Mouse (Mus musculus) midbrain, embryonic 11.5 days (tissue): ENCODE measurements around the gene Meox1. TPM values are rescaled to one million over a fixed set of nuclear protein-coding genes. Genes with fewer than 3 reads are reported as not detected.

Source experiments
- ATAC-seq: fragments of 200-750 bp; cut with Nextera tagmentation; 2 replicates; pipeline ENCODE4 v1.8.0; 2017; ENCODE audit warnings: moderate TSS enrichment, moderate library complexity; ENCODE audit not compliant: low FRiP score
- DNase-seq: peaks from one replicate; pipeline ENCODE4 v3.0.0; 2015; ENCODE audit warnings: low spot score; ENCODE audit errors: missing footprints
- H3K27ac ChIP-seq: fragments of 300-500 bp; sonication (generic); 2 replicates; pipeline ENCODE4 v1.5.1; 2014; ENCODE audit warnings: low read depth, low read length
- H3K27me3 ChIP-seq: fragments of 300-500 bp; sonication (generic); 2 replicates; pipeline ENCODE4 v1.6.1; 2014; ENCODE audit warnings: mild to moderate bottlenecking, low read length, moderate library complexity, mixed read lengths; ENCODE audit not compliant: control insufficient read depth, insufficient read depth
- H3K36me3 ChIP-seq: fragments of 300-500 bp; sonication (generic); 2 replicates; pipeline ENCODE4 v1.6.1; 2014; ENCODE audit warnings: mild to moderate bottlenecking, low read length, moderate library complexity, mixed read lengths; ENCODE audit not compliant: control insufficient read depth, insufficient read depth
- H3K4me1 ChIP-seq: fragments of 300-500 bp; sonication (generic); 2 replicates; pipeline ENCODE4 v1.6.1; 2014; ENCODE audit warnings: low read length; ENCODE audit not compliant: control insufficient read depth, insufficient read depth
- H3K4me2 ChIP-seq: fragments of 300-500 bp; sonication (generic); 2 replicates; pipeline ENCODE4 v1.6.1; 2014; ENCODE audit warnings: mild to moderate bottlenecking, moderate library complexity
- H3K4me3 ChIP-seq: fragments of 300-500 bp; sonication (generic); 2 replicates; pipeline ENCODE4 v1.5.1; 2014; ENCODE audit warnings: low read depth, low read length
- H3K9ac ChIP-seq: fragments of 300-500 bp; sonication (generic); 2 replicates; pipeline ENCODE4 v1.6.1; 2014; ENCODE audit warnings: low read length
- H3K9me3 ChIP-seq: fragments of 300-500 bp; sonication (generic); 2 replicates; pipeline ENCODE4 v1.6.1; 2016; ENCODE audit warnings: low read length; ENCODE audit not compliant: control insufficient read depth
- WGBS: fragments of 180-500 bp; shearing (Covaris S2); extraction: QIAGEN DNeasy Blood & Tissue Kit; methylation state at CpG from one replicate; pipeline ENCODE4 v1.1.7; 2014; 5-methylcytosine and 5-hydroxymethylcytosine counted together
- polyA plus RNA-seq: library from polyadenylated mRNA; unstranded; fragments of >200 nt; fragmentation: Nextera tagmentation; extraction: Ambion mirVana; gene quantifications from 2 replicates; pipeline ENCODE4 v1.2.1, GENCODE M21; 2014

Meox1 gene
- polyA plus RNA-seq, 1 experiment from 2014 or later: 0.29 TPM

- WGBS: 68% methylated on average over 5 of the region's 5 CpGs
- Histone ChIP-seq H3K9me3 (no peaks in the 10 kb centered on the region), H3K27ac (no peak overlapping the region), H3K36me3 (no peaks in the 10 kb centered on the region), H3K27me3 (no peaks in the 10 kb centered on the region), H3K4me1 (peaks cover 10% of the 10 kb centered on the region), H3K9ac (no peak overlapping the region), H3K4me2 (no peak overlapping the region), H3K4me3 (no peak overlapping the region)
- DNase-seq (no peak), ATAC-seq (no peak)
These were observed 19.2 kb downstream of the Meox1 start for GRCm38 (mm10) chr11:101874978-101875377.

- peaks cover 6% of the 10 kb centered on the region for H3K4me1 ChIP-seq
- WGBS: 81% methylated on average over 8 of the region's 8 CpGs
- ATAC-seq: no peak
These were observed 20.3 kb downstream of the Meox1 start for GRCm38 (mm10) chr11:101873909-101874308.

GRCm38 (mm10) chr11:101871435-101871834, 22.7 kb downstream of the Meox1 start:
- Histone ChIP-seq H3K9me3 (no peaks in the 10 kb centered on the region), H3K27me3 (no peaks in the 10 kb centered on the region), H3K4me1 (no peaks in the 10 kb centered on the region), H3K36me3 (no peaks in the 10 kb centered on the region), H3K9ac (no peak overlapping the region), H3K27ac (no peak overlapping the region), H3K4me2 (no peak overlapping the region), H3K4me3 (no peak overlapping the region)
- DNase-seq (no peak), ATAC-seq (no peak)
- WGBS: 63% methylated on average over 6 of the region's 6 CpGs

More at GRCm38 (mm10) chr11:101873909-101874308, 20.3 kb downstream of the Meox1 start:
- Histone ChIP-seq H3K27ac (no peak overlapping the region), H3K4me2 (no peak overlapping the region), H3K9me3 (no peaks in the 10 kb centered on the region), H3K27me3 (no peaks in the 10 kb centered on the region), H3K9ac (no peak overlapping the region), H3K36me3 (no peaks in the 10 kb centered on the region), H3K4me3 (no peak overlapping the region)
- DNase-seq: no peak

- WGBS: 74% methylated on average over 18 of the region's 18 CpGs
- H3K36me3 ChIP-seq: no peaks in the 10 kb centered on the region
- no peak overlapping the region for H3K4me3 ChIP-seq
- DNase-seq (no peak), ATAC-seq (no peak)
- no peak overlapping the region for H3K4me2 ChIP-seq
- H3K27ac ChIP-seq: no peak overlapping the region
- no peaks in the 10 kb centered on the region for H3K4me1 ChIP-seq
- H3K27me3 ChIP-seq: no peaks in the 10 kb centered on the region
- no peaks in the 10 kb centered on the region for H3K9me3 ChIP-seq
- no peak overlapping the region for H3K9ac ChIP-seq
These were observed 24.0 kb downstream of the Meox1 start for GRCm38 (mm10) chr11:101870067-101870765.

- Histone ChIP-seq H3K27me3 (no peaks in the 10 kb centered on the region), H3K4me2 (no peak overlapping the region), H3K9ac (no peak overlapping the region), H3K4me3 (no peak overlapping the region), H3K4me1 (no peaks in the 10 kb centered on the region), H3K36me3 (no peaks in the 10 kb centered on the region), H3K9me3 (no peaks in the 10 kb centered on the region), H3K27ac (no peak overlapping the region)
- ATAC-seq (no peak), DNase-seq (peak; percentile 78)
- WGBS: 77% methylated on average over 12 of the region's 12 CpGs
These were observed 26.6 kb downstream of the Meox1 start for GRCm38 (mm10) chr11:101867513-101868052.

GRCm38 (mm10) chr11:101858742-101859141, 35.4 kb downstream of the Meox1 start:
- no peak overlapping the region for H3K9ac ChIP-seq
- H3K27ac ChIP-seq: no peak overlapping the region
- ATAC-seq: no peak

GRCm38 (mm10) chr11:101855950-101856712, 38.0 kb downstream of the Meox1 start:
- Histone ChIP-seq H3K27ac (no peak overlapping the region), H3K36me3 (no peaks in the 10 kb centered on the region), H3K4me2 (no peak overlapping the region), H3K9me3 (no peaks in the 10 kb centered on the region), H3K4me3 (no peak overlapping the region), H3K27me3 (no peaks in the 10 kb centered on the region), H3K9ac (no peak overlapping the region), H3K4me1 (no peaks in the 10 kb centered on the region)
- 80% methylated on average over 9 of the region's 9 CpGs for WGBS
- DNase-seq: peak; percentile 60
- ATAC-seq: no peak

More at GRCm38 (mm10) chr11:101858742-101859141, 35.4 kb downstream of the Meox1 start:
- peak; percentile 56 for DNase-seq
- Histone ChIP-seq H3K4me2 (no peak overlapping the region), H3K27me3 (no peaks in the 10 kb centered on the region), H3K4me3 (no peak overlapping the region), H3K4me1 (no peaks in the 10 kb centered on the region), H3K9me3 (no peaks in the 10 kb centered on the region), H3K36me3 (no peaks in the 10 kb centered on the region)
- WGBS: 38% methylated on average over 5 of the region's 5 CpGs

GRCm38 (mm10) chr11:101851042-101851441, 43.1 kb downstream of the Meox1 start:
- DNase-seq (peak; percentile 31), ATAC-seq (no peak)
- Histone ChIP-seq H3K4me3 (no peak overlapping the region), H3K4me2 (no peak overlapping the region), H3K4me1 (no peaks in the 10 kb centered on the region), H3K27ac (no peak overlapping the region), H3K9me3 (no peaks in the 10 kb centered on the region), H3K36me3 (no peaks in the 10 kb centered on the region), H3K9ac (no peak overlapping the region), H3K27me3 (no peaks in the 10 kb centered on the region)
- 84% methylated on average over 7 of the region's 7 CpGs for WGBS

- no peak overlapping the region for H3K4me2 ChIP-seq
- no peaks in the 10 kb centered on the region for H3K27me3 ChIP-seq
- no peak overlapping the region for H3K4me3 ChIP-seq
- H3K4me1 ChIP-seq: no peaks in the 10 kb centered on the region
- no peak for ATAC-seq
- no peaks in the 10 kb centered on the region for H3K36me3 ChIP-seq
- no peaks in the 10 kb centered on the region for H3K9me3 ChIP-seq
- peak; percentile 44 for DNase-seq
- H3K27ac ChIP-seq: no peak overlapping the region
- H3K9ac ChIP-seq: no peak overlapping the region
- 87% methylated on average over 4 of the region's 4 CpGs for WGBS
These were observed 44.9 kb downstream of the Meox1 start for GRCm38 (mm10) chr11:101849286-101849685.
